Mouse (Mus musculus): ENCODE data around the gene Sugp1. TPM values are rescaled to one million over a fixed set of nuclear protein-coding genes. Genes with fewer than 3 reads are reported as not detected.

Gene Sugp1
- polyA plus RNA-seq, 1 experiment from 2014 or later, result 55.8 TPM

DNA sequence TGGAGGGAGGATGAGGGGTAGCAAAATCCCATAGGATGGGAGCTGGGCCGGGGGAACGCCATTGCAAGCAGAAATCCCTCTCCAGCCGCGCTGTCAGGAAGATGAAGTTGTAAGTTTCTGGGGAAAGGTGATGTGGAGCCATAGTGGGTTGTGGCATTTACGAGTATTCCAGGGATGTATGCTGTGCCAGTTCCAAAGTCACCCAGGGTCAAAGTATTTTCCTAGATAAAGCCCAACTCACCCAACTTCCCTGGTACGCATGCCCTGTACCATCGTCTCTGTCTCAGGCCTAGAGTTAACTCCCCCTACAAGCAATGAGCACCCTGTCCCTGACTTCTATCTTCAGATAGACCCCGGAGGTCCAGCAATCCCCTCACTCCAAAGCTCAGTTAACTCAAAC lies 30.5 kb downstream of the Sugp1 start:
- Histone ChIP-seq H3K9ac (ENCODE audit: low read depth, low read length) (no peak overlapping the region), H3K4me3 (ENCODE audit: low read length) (no peak overlapping the region), H3K4me2 (ENCODE audit: low read length) (peak overlapping the region; percentile 34; the same call in 1 of the 2 replicates), H3K4me1 (ENCODE audit: control insufficient read depth, insufficient read depth, low read depth, low read length) (no peaks in the 10 kb centered on the region; the same call in 1 of the 2 replicates), H3K36me3 (ENCODE audit: control insufficient read depth, insufficient read depth, low read length) (peaks cover 30% of the 10 kb centered on the region), H3K27ac (ENCODE audit: low read depth, low read length) (no peak overlapping the region), H3K9me3 (ENCODE audit: control insufficient read depth, low read length) (no peaks in the 10 kb centered on the region), H3K27me3 (replicated peaks; ENCODE audit: control insufficient read depth, insufficient read depth, low read length) (no peaks in the 10 kb centered on the region)
- 64% methylated on average over 8 of the region's 8 CpGs for WGBS
- no peak for ATAC-seq

GRCm38 (mm10) chr8:70073682-70074081 lies 31.1 kb downstream of the Sugp1 start:
- no peak for ATAC-seq
- WGBS, result 95% methylated on average over 1 of the region's 1 CpGs

DNA sequence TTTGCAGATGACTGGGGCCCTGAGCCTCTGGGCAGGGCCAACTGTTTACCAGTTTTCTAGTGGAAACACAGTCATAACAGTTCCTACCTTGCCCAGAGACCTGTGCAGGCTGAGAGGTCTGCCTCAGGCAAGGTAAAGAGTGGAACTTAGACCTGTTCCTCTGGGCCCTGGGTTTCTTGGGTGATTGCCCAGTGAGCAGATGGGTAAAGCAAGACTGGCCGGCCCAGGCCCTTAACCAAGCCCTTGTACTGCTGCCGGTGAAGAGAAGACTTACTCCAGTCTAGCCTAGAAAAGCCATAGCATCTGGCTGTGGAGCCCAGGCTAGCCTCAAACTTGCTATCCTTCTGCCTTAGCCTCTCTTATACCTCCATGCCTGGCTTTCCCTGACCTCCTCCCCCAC lies 39.4 kb downstream of the Sugp1 start:
- H3K9ac ChIP-seq (ENCODE audit: low read depth, low read length), result no peak overlapping the region
- H3K27ac ChIP-seq (ENCODE audit: low read depth, low read length), result no peak overlapping the region
- no peak overlapping the region for H3K4me2 ChIP-seq (ENCODE audit: low read length)
- peaks cover 20% of the 10 kb centered on the region for H3K4me1 ChIP-seq (ENCODE audit: control insufficient read depth, insufficient read depth, low read depth, low read length)
- no peak for ATAC-seq
- no peaks in the 10 kb centered on the region for H3K36me3 ChIP-seq (ENCODE audit: control insufficient read depth, insufficient read depth, low read length)
- no peak overlapping the region for H3K4me3 ChIP-seq (ENCODE audit: low read length)
- H3K9me3 ChIP-seq (ENCODE audit: control insufficient read depth, low read length), result no peaks in the 10 kb centered on the region
- WGBS, result 88% methylated on average over 2 of the region's 2 CpGs
- H3K27me3 ChIP-seq (replicated peaks; ENCODE audit: control insufficient read depth, insufficient read depth, low read length), result peaks cover 41% of the 10 kb centered on the region

More at GRCm38 (mm10) chr8:70073682-70074081, 31.1 kb downstream of the Sugp1 start:
- Histone ChIP-seq H3K4me2 (ENCODE audit: low read length) (no peak overlapping the region), H3K4me1 (ENCODE audit: control insufficient read depth, insufficient read depth, low read depth, low read length) (no peaks in the 10 kb centered on the region; the same call in 1 of the 2 replicates), H3K27me3 (replicated peaks; ENCODE audit: control insufficient read depth, insufficient read depth, low read length) (no peaks in the 10 kb centered on the region), H3K9ac (ENCODE audit: low read depth, low read length) (no peak overlapping the region), H3K27ac (ENCODE audit: low read depth, low read length) (no peak overlapping the region), H3K4me3 (ENCODE audit: low read length) (no peak overlapping the region), H3K9me3 (ENCODE audit: control insufficient read depth, low read length) (no peaks in the 10 kb centered on the region), H3K36me3 (ENCODE audit: control insufficient read depth, insufficient read depth, low read length) (peaks cover 28% of the 10 kb centered on the region)

- peaks cover 50% of the 10 kb centered on the region for H3K27me3 ChIP-seq (replicated peaks; ENCODE audit: control insufficient read depth, insufficient read depth, low read length)
- H3K4me3 ChIP-seq (ENCODE audit: low read length), result peak within 1 kb of the TSS; percentile 39
- ATAC-seq, result no peak
- no peak within 1 kb of the TSS for H3K27ac ChIP-seq (ENCODE audit: low read depth, low read length)
- H3K4me1 ChIP-seq (ENCODE audit: control insufficient read depth, insufficient read depth, low read depth, low read length), result peaks cover 28% of the 10 kb centered on the region
- peak within 1 kb of the TSS; percentile 90 for H3K4me2 ChIP-seq (ENCODE audit: low read length)
- under 1% methylated on average over 26 of the region's 26 CpGs for WGBS
- no peaks in the 10 kb centered on the region for H3K9me3 ChIP-seq (ENCODE audit: control insufficient read depth, low read length)
- H3K36me3 ChIP-seq (ENCODE audit: control insufficient read depth, insufficient read depth, low read length), result no peaks in the 10 kb centered on the region
- H3K9ac ChIP-seq (ENCODE audit: low read depth, low read length), result peak within 1 kb of the TSS; percentile 39
These were observed 40.7 kb downstream of the Sugp1 start, which contains the start of gene Hapln4 for GRCm38 (mm10) chr8:70083285-70083684. Gene Hapln4 (plus strand): TSS chr8:70083457.

GRCm38 (mm10) chr8:70084191-70085065 lies 41.8 kb downstream of the Sugp1 start:
- Histone ChIP-seq H3K9ac (ENCODE audit: low read depth, low read length) (peak overlapping the region; percentile 39), H3K4me2 (ENCODE audit: low read length) (peak overlapping the region; percentile 90), H3K4me3 (ENCODE audit: low read length) (peak overlapping the region; percentile 39), H3K27me3 (replicated peaks; ENCODE audit: control insufficient read depth, insufficient read depth, low read length) (peaks cover 52% of the 10 kb centered on the region), H3K27ac (ENCODE audit: low read depth, low read length) (no peak overlapping the region), H3K36me3 (ENCODE audit: control insufficient read depth, insufficient read depth, low read length) (no peaks in the 10 kb centered on the region), H3K4me1 (ENCODE audit: control insufficient read depth, insufficient read depth, low read depth, low read length) (peaks cover 36% of the 10 kb centered on the region), H3K9me3 (ENCODE audit: control insufficient read depth, low read length) (no peaks in the 10 kb centered on the region)
- ATAC-seq, result peak; percentile 22
- 2% methylated on average over 68 of the region's 71 CpGs for WGBS

- Histone ChIP-seq H3K4me3 (ENCODE audit: low read length) (no peak overlapping the region), H3K9ac (ENCODE audit: low read depth, low read length) (no peak overlapping the region), H3K4me2 (ENCODE audit: low read length) (no peak overlapping the region), H3K9me3 (ENCODE audit: control insufficient read depth, low read length) (no peaks in the 10 kb centered on the region), H3K27ac (ENCODE audit: low read depth, low read length) (no peak overlapping the region), H3K36me3 (ENCODE audit: control insufficient read depth, insufficient read depth, low read length) (no peaks in the 10 kb centered on the region), H3K27me3 (replicated peaks; ENCODE audit: control insufficient read depth, insufficient read depth, low read length) (peaks cover 52% of the 10 kb centered on the region), H3K4me1 (ENCODE audit: control insufficient read depth, insufficient read depth, low read depth, low read length) (peaks cover 41% of the 10 kb centered on the region)
- 36% methylated on average over 1 of the region's 1 CpGs for WGBS
- no peak for ATAC-seq
These were observed 43.5 kb downstream of the Sugp1 start for GRCm38 (mm10) chr8:70086151-70086550.

DNA sequence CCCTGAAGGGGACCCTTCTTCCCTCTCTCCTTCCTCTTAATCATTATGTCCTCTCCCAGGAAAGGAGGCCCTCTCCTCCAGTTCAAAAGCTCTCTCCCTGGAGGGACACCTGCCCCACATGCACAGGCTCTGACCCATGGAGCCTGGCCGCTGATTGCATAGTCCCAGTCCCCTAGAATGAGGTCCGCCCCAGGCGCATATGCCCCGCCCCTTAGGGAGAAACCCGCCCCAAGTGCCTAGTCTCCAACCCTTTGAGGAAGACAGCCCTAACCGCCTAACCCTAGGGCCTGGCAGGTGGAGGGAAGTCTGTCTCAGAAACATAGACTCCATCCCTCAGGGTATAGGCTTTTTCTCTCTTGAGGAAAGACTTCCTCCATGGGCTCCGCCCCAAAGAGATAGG lies 44.6 kb downstream of the Sugp1 start:
- Histone ChIP-seq H3K4me3 (ENCODE audit: low read length) (no peak overlapping the region), H3K36me3 (ENCODE audit: control insufficient read depth, insufficient read depth, low read length) (no peaks in the 10 kb centered on the region), H3K9ac (ENCODE audit: low read depth, low read length) (no peak overlapping the region), H3K27ac (ENCODE audit: low read depth, low read length) (no peak overlapping the region), H3K4me1 (ENCODE audit: control insufficient read depth, insufficient read depth, low read depth, low read length) (peaks cover 41% of the 10 kb centered on the region), H3K9me3 (ENCODE audit: control insufficient read depth, low read length) (no peaks in the 10 kb centered on the region), H3K4me2 (ENCODE audit: low read length) (no peak overlapping the region), H3K27me3 (replicated peaks; ENCODE audit: control insufficient read depth, insufficient read depth, low read length) (peaks cover 48% of the 10 kb centered on the region)
- no peak for ATAC-seq
- WGBS, result 3% methylated on average over 7 of the region's 7 CpGs

DNA sequence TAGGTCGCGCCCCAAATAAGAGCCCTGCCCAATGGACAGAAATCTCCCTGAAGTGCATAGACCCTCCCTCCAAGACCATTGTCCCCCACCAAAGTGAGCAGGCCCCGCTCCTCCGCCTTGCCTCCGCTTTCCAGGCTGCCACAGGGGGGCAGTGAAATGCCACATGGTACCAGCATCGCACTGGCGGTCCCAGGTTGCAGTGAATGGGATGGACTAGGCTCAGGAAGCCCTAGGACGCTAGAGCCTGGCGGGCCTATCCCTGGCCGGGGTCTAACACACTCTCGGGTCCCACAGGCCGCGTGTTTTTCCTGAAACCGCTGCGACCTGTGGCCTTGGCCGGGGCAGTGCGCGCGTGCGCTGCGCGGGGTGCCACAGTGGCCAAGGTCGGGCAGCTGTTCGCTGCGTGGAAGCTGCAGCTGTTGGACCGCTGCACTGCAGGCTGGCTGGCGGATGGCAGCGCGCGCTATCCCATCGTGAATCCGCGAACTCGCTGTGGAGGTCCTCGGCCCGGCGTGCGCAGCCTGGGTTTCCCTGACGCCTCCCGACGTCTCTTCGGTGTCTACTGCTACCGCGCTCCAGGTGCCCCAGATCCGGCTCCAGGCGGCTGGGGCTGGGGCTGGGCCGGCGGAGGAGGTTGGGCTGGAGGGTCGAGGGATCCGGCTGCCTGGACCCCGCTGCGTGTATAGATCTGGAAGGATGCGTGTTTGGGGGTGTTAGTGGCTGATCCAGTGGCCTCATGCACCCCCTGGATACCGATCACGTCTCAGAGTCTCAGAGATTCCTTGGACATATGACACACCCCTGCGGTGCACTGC lies 45.4 kb downstream of the Sugp1 start:
- WGBS, result 5% methylated on average over 55 of the region's 56 CpGs
- Histone ChIP-seq H3K4me3 (ENCODE audit: low read length) (peak overlapping the region; percentile 46), H3K9me3 (ENCODE audit: control insufficient read depth, low read length) (no peaks in the 10 kb centered on the region), H3K4me1 (ENCODE audit: control insufficient read depth, insufficient read depth, low read depth, low read length) (peaks cover 40% of the 10 kb centered on the region), H3K4me2 (ENCODE audit: low read length) (peak overlapping the region; percentile 90), H3K27me3 (replicated peaks; ENCODE audit: control insufficient read depth, insufficient read depth, low read length) (peaks cover 42% of the 10 kb centered on the region), H3K36me3 (ENCODE audit: control insufficient read depth, insufficient read depth, low read length) (no peaks in the 10 kb centered on the region), H3K27ac (ENCODE audit: low read depth, low read length) (no peak overlapping the region), H3K9ac (ENCODE audit: low read depth, low read length) (peak overlapping the region; percentile 67)
- peak; percentile 74 for ATAC-seq
